Mouse (Mus musculus): Measurements from ENCODE around the gene Susd6. TPM values are rescaled to one million over a fixed set of nuclear protein-coding genes. Genes with fewer than 3 reads are reported as not detected.
A peak's percentile ranks its signal among the peaks of the same experiment; 100 is the strongest.

Gene Susd6
- polyA plus RNA-seq (2012; rRNA removed), result 11.0 and 11.1 TPM in 2 replicates
- polyA plus RNA-seq (2014; fragmentation: Nextera tagmentation; extraction: Ambion mirVana), result 11.6 and 13.9 TPM in 2 replicates

DNA sequence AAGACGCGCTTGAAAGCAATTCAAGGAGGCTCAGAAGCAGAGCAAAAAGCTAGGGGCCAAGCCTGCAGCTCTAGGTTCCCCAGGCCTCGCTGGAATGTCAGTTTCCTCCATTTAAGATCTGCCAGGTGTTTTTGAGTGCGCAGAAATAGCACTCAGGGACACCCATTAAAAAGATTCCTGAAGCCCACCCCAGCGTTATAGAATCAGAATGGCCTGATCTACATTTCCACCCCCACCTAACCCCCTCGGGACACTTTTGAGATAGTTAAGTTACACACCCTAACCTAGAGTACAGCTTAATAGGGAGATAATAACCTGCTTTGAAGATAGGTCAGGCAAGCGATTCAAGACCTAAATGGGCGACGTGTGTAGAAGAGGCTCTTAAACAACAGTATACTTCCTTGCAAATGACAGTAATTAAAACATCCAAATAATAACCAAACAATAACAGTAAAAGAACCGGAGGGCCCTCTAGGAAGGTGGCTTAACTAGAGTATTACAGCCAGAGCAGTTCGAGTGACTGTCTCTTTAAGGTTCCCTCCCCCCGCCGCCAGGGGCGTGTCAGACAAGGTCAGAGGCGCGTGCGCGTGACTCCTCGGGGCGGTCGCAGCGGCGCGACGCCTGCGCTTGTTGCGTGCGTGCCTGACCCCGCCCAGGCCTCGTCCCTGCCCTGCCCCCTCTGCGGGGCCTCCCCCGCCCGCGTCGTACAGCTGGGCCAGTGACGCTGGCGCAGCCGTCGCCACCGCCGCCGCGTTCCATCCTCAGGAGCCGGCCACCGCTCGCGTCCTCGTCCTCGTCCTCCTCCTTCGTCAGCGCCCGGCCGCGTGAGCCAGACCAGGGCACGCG lies at the start of gene Susd6:
Gene Susd6 (plus strand): TSS at position 662 of the 846 bp plus-strand sequence.
- peak within 1 kb of the TSS; percentile 94 for H3K9ac ChIP-seq (replicated peaks)
- peak within 1 kb of the TSS; percentile 86 to 88 for H3K4me3 ChIP-seq (ENCODE audit: insufficient read depth in 1 of 2, low read depth in 2 of 2, low read length in 2 of 2)
- H3K9me3 ChIP-seq (ENCODE audit: control insufficient read depth, low read length), result no peaks in the 10 kb centered on the region
- H3K4me2 ChIP-seq (ENCODE audit: low read depth), result peak within 1 kb of the TSS; percentile 88
- peaks cover 50 to 52% of the 10 kb centered on the region in 2 experiments for H3K4me1 ChIP-seq (replicated peaks; ENCODE audit: control insufficient read depth in 2 of 2, insufficient read depth in 2 of 2, low read length in 1 of 2)
- WGBS (ENCODE audit: insufficient replicate concordance), result 3% methylated on average over 52 of the region's 56 CpGs
- DNase-seq (ENCODE audit: low read depth in 3 of 3, low spot score in 3 of 3), result peak; percentile 95 to 96 (median 96)
- ATAC-seq (ENCODE audit: insufficient read depth), result peak; percentile 97
- peak within 1 kb of the TSS; percentile 87 for H3K27ac ChIP-seq
- TF ChIP-seq CTCF (IDR thresholded peaks at IDR 0.05; ENCODE audit: low read depth) (peak; percentile 60), EP300 (IDR thresholded peaks at IDR 0.05; ENCODE audit: low read depth) (peak; percentile 33; the same call in 1 of the 2 replicates)
- H3K27me3 ChIP-seq (ENCODE audit: control insufficient read depth, insufficient read depth, low read length), result no peaks in the 10 kb centered on the region
- H3K36me3 ChIP-seq (replicated peaks; ENCODE audit: control insufficient read depth, insufficient read depth, low read depth), result peaks cover 10% of the 10 kb centered on the region

DNA sequence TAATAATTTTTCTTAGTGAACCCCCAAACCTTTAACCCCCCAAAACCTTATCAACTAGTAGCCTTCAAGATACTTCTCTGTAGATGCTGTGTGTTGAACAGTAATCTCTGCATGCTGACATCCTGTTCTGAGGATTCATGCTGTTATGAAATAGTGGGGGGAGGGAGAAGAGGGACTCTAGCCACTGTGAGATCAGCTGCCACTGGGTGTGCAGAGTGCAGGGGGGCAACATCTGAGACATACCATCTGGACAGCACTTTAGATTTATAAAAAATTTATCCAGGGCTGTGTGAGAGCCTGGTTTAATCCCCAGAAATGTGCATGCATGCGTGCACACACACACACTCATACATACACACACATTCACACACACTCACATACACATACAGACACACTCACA lies 45.7 kb upstream of the Susd6 start:
- no peak for TF ChIP-seq EP300 (IDR thresholded peaks at IDR 0.05; ENCODE audit: low read depth)
- TF ChIP-seq CTCF (IDR thresholded peaks at IDR 0.05; ENCODE audit: low read depth), result no peak
- ATAC-seq (ENCODE audit: insufficient read depth) (no peak), DNase-seq (ENCODE audit: low read depth in 3 of 3, low spot score in 3 of 3) (no peak)
- Histone ChIP-seq H3K4me2 (ENCODE audit: low read depth) (no peak overlapping the region), H3K4me1 (replicated peaks; ENCODE audit: control insufficient read depth in 2 of 2, insufficient read depth in 2 of 2, low read length in 1 of 2) (no peaks in the 10 kb centered on the region), H3K27ac (no peak overlapping the region), H3K36me3 (replicated peaks; ENCODE audit: control insufficient read depth, insufficient read depth, low read depth) (no peaks in the 10 kb centered on the region), H3K9ac (replicated peaks) (no peak overlapping the region), H3K4me3 (ENCODE audit: insufficient read depth in 1 of 2, low read depth in 2 of 2, low read length in 2 of 2) (no peak overlapping the region), H3K9me3 (ENCODE audit: control insufficient read depth, low read length) (no peaks in the 10 kb centered on the region), H3K27me3 (ENCODE audit: control insufficient read depth, insufficient read depth, low read length) (peaks cover 5% of the 10 kb centered on the region; the same call in 1 of the 2 replicates)
- 66% methylated on average over 1 of the region's 1 CpGs for WGBS (ENCODE audit: insufficient replicate concordance)

DNA sequence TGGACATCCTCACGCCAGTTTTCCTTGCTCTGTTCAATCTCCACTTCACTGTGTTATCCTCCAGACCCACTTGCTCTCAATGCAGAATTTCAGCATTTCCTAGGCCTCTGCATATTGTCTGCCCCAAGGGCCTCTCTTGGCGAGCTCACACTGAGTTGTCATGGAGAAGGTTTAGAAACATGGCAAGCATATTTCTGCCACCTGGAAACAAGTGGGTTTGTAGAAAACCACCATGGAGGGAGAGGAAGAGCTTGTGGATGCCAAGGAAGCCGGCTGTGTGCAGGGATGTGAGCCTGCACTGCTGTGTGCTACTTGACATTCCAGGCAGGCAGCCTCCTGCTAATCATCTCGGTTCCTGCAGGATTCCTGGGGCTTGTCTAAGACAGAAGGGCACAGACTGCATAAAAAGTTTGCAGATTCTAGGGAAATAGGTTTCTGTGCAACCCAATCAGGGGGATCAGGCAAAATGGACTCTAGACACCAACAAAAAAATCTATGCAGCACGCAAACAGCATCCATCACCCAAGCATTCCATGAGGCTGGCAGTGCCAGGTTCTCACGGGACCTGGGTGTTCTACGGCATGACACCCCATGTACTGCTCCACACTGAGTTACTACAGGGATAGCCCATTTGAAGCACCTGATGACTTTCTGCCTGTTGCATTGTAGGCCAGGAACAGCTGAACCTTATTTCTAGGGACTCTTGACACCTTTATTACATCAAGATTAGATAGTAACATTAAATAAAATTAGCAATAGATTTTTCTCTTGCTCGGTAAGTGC lies 44.1 kb upstream of the Susd6 start:
- Histone ChIP-seq H3K4me3 (ENCODE audit: insufficient read depth in 1 of 2, low read depth in 2 of 2, low read length in 2 of 2) (no peak overlapping the region), H3K4me1 (replicated peaks; ENCODE audit: control insufficient read depth in 2 of 2, insufficient read depth in 2 of 2, low read length in 1 of 2) (no peaks in the 10 kb centered on the region), H3K9ac (replicated peaks) (no peak overlapping the region), H3K27ac (no peak overlapping the region), H3K27me3 (ENCODE audit: control insufficient read depth, insufficient read depth, low read length) (peaks cover 5% of the 10 kb centered on the region), H3K36me3 (replicated peaks; ENCODE audit: control insufficient read depth, insufficient read depth, low read depth) (no peaks in the 10 kb centered on the region), H3K4me2 (ENCODE audit: low read depth) (no peak overlapping the region), H3K9me3 (ENCODE audit: control insufficient read depth, low read length) (no peaks in the 10 kb centered on the region)
- ATAC-seq (ENCODE audit: insufficient read depth), result no peak
- TF ChIP-seq CTCF (IDR thresholded peaks at IDR 0.05; ENCODE audit: low read depth), result no peak
- no peak for TF ChIP-seq EP300 (IDR thresholded peaks at IDR 0.05; ENCODE audit: low read depth)
- WGBS (ENCODE audit: insufficient replicate concordance), result 46% methylated on average over 8 of the region's 8 CpGs
- no peak for DNase-seq (ENCODE audit: low read depth in 3 of 3, low spot score in 3 of 3)

DNA sequence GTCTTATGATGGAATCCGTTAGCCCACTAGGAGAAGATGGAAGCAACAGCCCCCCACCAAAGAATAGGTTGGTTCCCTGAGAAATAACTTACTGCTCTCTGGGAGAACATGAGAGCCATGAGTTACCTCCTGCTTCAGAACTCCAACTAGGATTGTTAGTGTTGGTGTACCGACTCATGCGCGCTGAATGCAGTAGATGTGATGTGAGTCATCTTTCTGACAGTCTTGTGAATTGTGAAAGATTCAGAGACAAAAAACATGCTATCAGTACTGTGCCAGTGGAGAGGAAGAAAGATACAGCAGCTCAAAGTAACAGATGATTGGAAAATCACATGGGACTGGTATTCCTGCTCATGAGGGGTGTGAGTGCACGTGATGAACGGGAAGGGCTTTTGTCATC lies 38.8 kb upstream of the Susd6 start:
- H3K4me2 ChIP-seq (ENCODE audit: low read depth), result no peak overlapping the region
- WGBS (ENCODE audit: insufficient replicate concordance), result 73% methylated on average over 6 of the region's 6 CpGs
- H3K9ac ChIP-seq (replicated peaks), result no peak overlapping the region
- DNase-seq (ENCODE audit: low read depth in 3 of 3, low spot score in 3 of 3), result no peak
- ATAC-seq (ENCODE audit: insufficient read depth), result no peak
- no peak overlapping the region for H3K4me3 ChIP-seq (ENCODE audit: insufficient read depth in 1 of 2, low read depth in 2 of 2, low read length in 2 of 2)
- peaks cover 23% of the 10 kb centered on the region for H3K27me3 ChIP-seq (ENCODE audit: control insufficient read depth, insufficient read depth, low read length)
- no peak overlapping the region for H3K27ac ChIP-seq
- no peaks in the 10 kb centered on the region for H3K36me3 ChIP-seq (replicated peaks; ENCODE audit: control insufficient read depth, insufficient read depth, low read depth)
- H3K4me1 ChIP-seq (replicated peaks; ENCODE audit: control insufficient read depth in 2 of 2, insufficient read depth in 2 of 2, low read length in 1 of 2), result no peaks in the 10 kb centered on the region
- TF ChIP-seq EP300 (IDR thresholded peaks at IDR 0.05; ENCODE audit: low read depth) (no peak), CTCF (IDR thresholded peaks at IDR 0.05; ENCODE audit: low read depth) (no peak)
- no peaks in the 10 kb centered on the region for H3K9me3 ChIP-seq (ENCODE audit: control insufficient read depth, low read length)

All from liver, embryonic 14.5 days (tissue).